Mouse (Mus musculus) midbrain, embryonic 11.5 days (tissue): Measurements from ENCODE around the gene Sik3. TPM values are rescaled to one million over a fixed set of nuclear protein-coding genes. Genes with fewer than 3 reads are reported as not detected.

Experiments
- ATAC-seq: fragments of 200-750 bp; cut with Nextera tagmentation; 2 replicates; pipeline ENCODE4 v1.8.0; 2017; ENCODE audit warnings: moderate TSS enrichment, moderate library complexity; ENCODE audit not compliant: low FRiP score
- DNase-seq: peaks from one replicate; pipeline ENCODE4 v3.0.0; 2015; ENCODE audit warnings: low spot score; ENCODE audit errors: missing footprints
- H3K27ac ChIP-seq: fragments of 300-500 bp; sonication (generic); 2 replicates; pipeline ENCODE4 v1.5.1; 2014; ENCODE audit warnings: low read depth, low read length
- H3K27me3 ChIP-seq: fragments of 300-500 bp; sonication (generic); 2 replicates; pipeline ENCODE4 v1.6.1; 2014; ENCODE audit warnings: mild to moderate bottlenecking, low read length, moderate library complexity, mixed read lengths; ENCODE audit not compliant: control insufficient read depth, insufficient read depth
- H3K36me3 ChIP-seq: fragments of 300-500 bp; sonication (generic); 2 replicates; pipeline ENCODE4 v1.6.1; 2014; ENCODE audit warnings: mild to moderate bottlenecking, low read length, moderate library complexity, mixed read lengths; ENCODE audit not compliant: control insufficient read depth, insufficient read depth
- H3K4me1 ChIP-seq: fragments of 300-500 bp; sonication (generic); 2 replicates; pipeline ENCODE4 v1.6.1; 2014; ENCODE audit warnings: low read length; ENCODE audit not compliant: control insufficient read depth, insufficient read depth
- H3K4me2 ChIP-seq: fragments of 300-500 bp; sonication (generic); 2 replicates; pipeline ENCODE4 v1.6.1; 2014; ENCODE audit warnings: mild to moderate bottlenecking, moderate library complexity
- H3K4me3 ChIP-seq: fragments of 300-500 bp; sonication (generic); 2 replicates; pipeline ENCODE4 v1.5.1; 2014; ENCODE audit warnings: low read depth, low read length
- H3K9ac ChIP-seq: fragments of 300-500 bp; sonication (generic); 2 replicates; pipeline ENCODE4 v1.6.1; 2014; ENCODE audit warnings: low read length
- H3K9me3 ChIP-seq: fragments of 300-500 bp; sonication (generic); 2 replicates; pipeline ENCODE4 v1.6.1; 2016; ENCODE audit warnings: low read length; ENCODE audit not compliant: control insufficient read depth
- WGBS: fragments of 180-500 bp; shearing (Covaris S2); extraction: QIAGEN DNeasy Blood & Tissue Kit; methylation state at CpG from one replicate; pipeline ENCODE4 v1.1.7; 2014; 5-methylcytosine and 5-hydroxymethylcytosine counted together
- polyA plus RNA-seq: library from polyadenylated mRNA; unstranded; fragments of >200 nt; fragmentation: Nextera tagmentation; extraction: Ambion mirVana; gene quantifications from 2 replicates; pipeline ENCODE4 v1.2.1, GENCODE M21; 2014

The Sik3 gene
- polyA plus RNA-seq, 1 experiment from 2014 or later, result 8.9 TPM

GRCm38 (mm10) chr9:46188956-46189355 lies 176.3 kb downstream of the Sik3 start:
- no peaks in the 10 kb centered on the region for H3K36me3 ChIP-seq
- no peaks in the 10 kb centered on the region for H3K27me3 ChIP-seq
- no peak overlapping the region for H3K4me2 ChIP-seq
- H3K9ac ChIP-seq, result no peak overlapping the region
- no peak overlapping the region for H3K4me3 ChIP-seq
- no peaks in the 10 kb centered on the region for H3K4me1 ChIP-seq
- H3K9me3 ChIP-seq, result no peaks in the 10 kb centered on the region
- ATAC-seq, result no peak
- WGBS, result 94% methylated on average over 5 of the region's 5 CpGs
- no peak for DNase-seq
- H3K27ac ChIP-seq, result no peak overlapping the region

DNA sequence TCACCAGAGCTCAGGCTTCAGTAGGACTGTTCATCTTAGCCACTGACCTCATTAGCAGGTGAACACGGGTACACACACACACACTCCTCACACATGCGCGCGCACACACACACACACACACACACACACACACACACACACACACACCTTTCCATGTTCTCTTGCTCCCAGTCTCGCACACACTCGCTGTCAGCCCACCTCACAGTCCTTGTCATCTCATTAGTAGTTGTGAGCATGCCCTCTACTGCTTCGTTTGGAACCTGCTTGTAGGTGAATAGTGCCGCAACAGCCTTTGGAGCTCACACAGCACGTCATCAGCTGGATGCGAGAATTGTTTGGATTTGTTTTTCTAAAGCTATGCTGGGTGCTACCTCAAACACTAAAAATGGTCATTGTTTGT lies 176.8 kb downstream of the Sik3 start:
- Histone ChIP-seq H3K4me1 (no peaks in the 10 kb centered on the region), H3K9me3 (no peaks in the 10 kb centered on the region), H3K27me3 (no peaks in the 10 kb centered on the region), H3K9ac (no peak overlapping the region), H3K4me2 (no peak overlapping the region), H3K27ac (no peak overlapping the region), H3K36me3 (no peaks in the 10 kb centered on the region), H3K4me3 (no peak overlapping the region)
- DNase-seq (peak; percentile 45), ATAC-seq (no peak)
- 84% methylated on average over 10 of the region's 10 CpGs for WGBS

DNA sequence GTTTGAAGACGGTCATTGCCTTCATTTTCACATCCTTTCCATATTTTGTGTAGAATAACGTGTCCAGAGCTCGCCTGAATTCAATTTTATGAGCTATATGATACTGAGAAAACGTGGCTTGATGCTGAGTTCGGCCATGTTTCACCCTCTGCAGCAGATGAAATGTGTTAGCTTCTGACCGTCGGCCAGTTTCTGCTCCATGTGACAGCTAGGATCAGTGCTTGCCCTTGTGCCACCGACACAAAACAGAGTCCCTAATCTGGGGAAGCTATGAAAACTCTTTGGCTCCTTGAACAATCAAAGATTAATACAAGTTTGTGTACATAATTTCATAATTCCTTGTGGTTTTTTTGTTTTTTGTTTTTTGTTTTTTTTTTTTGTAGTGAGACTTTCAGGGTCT lies 178.6 kb downstream of the Sik3 start:
- Histone ChIP-seq H3K27me3 (no peaks in the 10 kb centered on the region), H3K4me3 (no peak overlapping the region), H3K27ac (no peak overlapping the region), H3K4me1 (no peaks in the 10 kb centered on the region), H3K36me3 (no peaks in the 10 kb centered on the region), H3K4me2 (no peak overlapping the region), H3K9me3 (no peaks in the 10 kb centered on the region), H3K9ac (no peak overlapping the region)
- 78% methylated on average over 8 of the region's 8 CpGs for WGBS
- DNase-seq (peak; percentile 68), ATAC-seq (no peak)

GRCm38 (mm10) chr9:46191644-46192043 lies 179.0 kb downstream of the Sik3 start:
- DNase-seq, result peak; percentile 87

DNA sequence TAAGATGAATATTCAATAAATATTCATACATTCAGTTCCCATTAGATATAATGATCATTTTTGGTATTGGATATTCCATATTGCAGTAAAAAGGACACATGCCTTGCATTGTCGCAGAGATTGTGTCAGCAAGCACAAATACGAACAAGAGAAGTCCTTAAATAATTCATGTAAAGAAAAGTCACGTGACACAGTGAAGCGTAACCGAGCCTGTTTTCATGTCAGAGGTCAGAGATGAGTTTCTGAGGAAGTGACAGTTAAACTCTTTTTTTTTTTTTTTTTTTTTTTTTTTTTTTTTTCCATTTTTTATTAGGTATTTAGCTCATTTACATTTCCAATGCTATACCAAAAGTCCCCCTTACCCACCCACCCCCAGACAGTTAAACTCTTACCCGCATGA lies 180.0 kb downstream of the Sik3 start:
- Histone ChIP-seq H3K27me3 (no peaks in the 10 kb centered on the region), H3K27ac (no peak overlapping the region), H3K4me3 (no peak overlapping the region), H3K4me2 (no peak overlapping the region), H3K36me3 (no peaks in the 10 kb centered on the region), H3K9me3 (no peaks in the 10 kb centered on the region), H3K9ac (no peak overlapping the region), H3K4me1 (no peaks in the 10 kb centered on the region)
- no peak for ATAC-seq
- 79% methylated on average over 6 of the region's 6 CpGs for WGBS
- peak; percentile 21 for DNase-seq

More at GRCm38 (mm10) chr9:46191644-46192043, 179.0 kb downstream of the Sik3 start:
- no peak overlapping the region for H3K4me2 ChIP-seq
- 45% methylated on average over 1 of the region's 1 CpGs for WGBS
- H3K4me1 ChIP-seq, result no peaks in the 10 kb centered on the region
- H3K9ac ChIP-seq, result no peak overlapping the region
- ATAC-seq, result no peak
- no peaks in the 10 kb centered on the region for H3K9me3 ChIP-seq
- no peak overlapping the region for H3K27ac ChIP-seq
- H3K27me3 ChIP-seq, result no peaks in the 10 kb centered on the region
- H3K4me3 ChIP-seq, result no peak overlapping the region
- H3K36me3 ChIP-seq, result no peaks in the 10 kb centered on the region

DNA sequence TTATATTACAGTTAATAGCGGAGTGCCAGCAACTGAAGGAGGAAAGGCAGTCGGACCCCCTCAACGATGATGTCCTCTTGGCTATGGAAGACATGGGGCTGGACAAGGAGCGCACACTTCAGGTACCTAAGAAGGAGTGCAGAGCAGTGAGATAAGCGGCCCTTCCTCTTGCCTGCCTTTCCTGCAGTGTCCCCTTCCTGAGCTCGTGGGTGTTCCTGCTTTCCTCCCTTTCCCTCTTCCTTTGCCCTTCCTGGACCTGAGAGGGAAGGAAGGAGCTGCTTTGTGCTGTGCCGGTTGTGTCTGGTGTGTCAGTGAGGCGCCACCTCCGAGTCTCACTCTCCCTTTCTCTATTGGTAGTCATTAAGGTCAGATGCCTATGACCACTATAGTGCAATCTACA lies 182.2 kb downstream of the Sik3 start:
- Histone ChIP-seq H3K4me3 (no peak overlapping the region), H3K36me3 (0 out of 2 replicates have a peak, but pooled peaks cover 2% of the 10 kb centered on the region), H3K27ac (no peak overlapping the region), H3K4me1 (no peaks in the 10 kb centered on the region), H3K9me3 (no peaks in the 10 kb centered on the region), H3K4me2 (no peak overlapping the region), H3K27me3 (no peaks in the 10 kb centered on the region), H3K9ac (no peak overlapping the region)
- 89% methylated on average over 9 of the region's 9 CpGs for WGBS
- no peak for DNase-seq
- no peak for ATAC-seq

DNA sequence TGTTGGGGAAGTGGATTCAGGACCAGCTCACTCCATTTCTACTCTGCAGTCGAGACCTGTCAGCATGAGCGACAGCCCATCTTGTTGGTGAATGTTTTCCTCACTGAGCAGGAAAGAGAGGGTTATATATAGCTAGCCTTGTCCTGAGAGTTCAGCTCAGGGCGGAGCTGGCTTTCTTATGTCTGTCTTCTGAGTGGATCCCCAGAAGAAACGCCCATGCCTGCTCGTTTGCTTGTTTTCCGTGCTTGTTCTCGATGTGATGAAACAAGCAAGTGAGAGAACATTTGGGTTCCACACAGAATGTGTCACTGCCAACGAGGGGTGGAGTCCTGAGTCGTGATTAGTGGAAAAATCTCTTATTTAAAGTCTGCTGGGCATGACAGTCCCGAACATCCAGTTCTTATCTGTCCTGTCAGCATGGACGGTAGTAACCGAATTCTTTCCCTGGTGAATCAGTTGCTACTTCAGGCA lies 184.1 kb downstream of the Sik3 start:
- Histone ChIP-seq H3K27ac (no peak overlapping the region), H3K36me3 (0 out of 2 replicates have a peak, but pooled peaks cover 2% of the 10 kb centered on the region), H3K27me3 (no peaks in the 10 kb centered on the region), H3K9me3 (no peaks in the 10 kb centered on the region), H3K4me1 (no peaks in the 10 kb centered on the region), H3K9ac (no peak overlapping the region), H3K4me2 (no peak overlapping the region), H3K4me3 (no peak overlapping the region)
- 84% methylated on average over 12 of the region's 12 CpGs for WGBS
- ATAC-seq, result no peak
- DNase-seq, result no peak

- 93% methylated on average over 9 of the region's 9 CpGs for WGBS
- Histone ChIP-seq H3K4me3 (no peak overlapping the region), H3K9ac (no peak overlapping the region), H3K4me1 (no peaks in the 10 kb centered on the region), H3K36me3 (0 out of 2 replicates have a peak, but pooled peaks cover 2% of the 10 kb centered on the region), H3K27me3 (no peaks in the 10 kb centered on the region), H3K9me3 (no peaks in the 10 kb centered on the region), H3K4me2 (no peak overlapping the region), H3K27ac (no peak overlapping the region)
- no peak for DNase-seq
- ATAC-seq, result no peak
Observed at GRCm38 (mm10) chr9:46198461-46198860, 185.8 kb downstream of the Sik3 start.

DNA sequence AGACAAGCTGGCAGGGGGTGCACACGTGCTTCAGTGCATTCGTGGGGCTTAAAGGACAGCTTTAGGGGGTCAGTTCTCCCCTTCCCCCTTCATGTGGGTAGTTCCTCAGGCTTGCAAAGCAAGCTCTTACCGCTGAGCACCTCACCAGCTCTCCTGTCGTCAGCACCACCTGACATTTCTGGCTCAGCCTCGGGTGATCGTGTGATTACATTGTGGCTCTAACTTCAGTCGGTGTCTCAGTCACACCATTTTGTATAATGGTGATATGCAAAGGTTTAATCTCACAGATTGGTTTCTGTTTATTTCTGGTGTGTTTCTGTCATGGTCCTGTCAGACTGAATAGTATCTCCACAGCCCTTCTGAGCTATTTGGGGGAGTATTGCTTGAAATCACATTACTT lies 186.3 kb downstream of the Sik3 start:
- Histone ChIP-seq H3K4me2 (no peak overlapping the region), H3K27ac (no peak overlapping the region), H3K4me3 (no peak overlapping the region), H3K27me3 (no peaks in the 10 kb centered on the region), H3K4me1 (no peaks in the 10 kb centered on the region), H3K9ac (no peak overlapping the region), H3K36me3 (0 out of 2 replicates have a peak, but pooled peaks cover 2% of the 10 kb centered on the region), H3K9me3 (no peaks in the 10 kb centered on the region)
- DNase-seq, result no peak
- WGBS, result 89% methylated on average over 7 of the region's 7 CpGs
- ATAC-seq, result no peak
